Mouse (Mus musculus) heart, adult 2 months (tissue): ENCODE results near the gene 1700061G19Rik. TPM values are rescaled to one million over a fixed set of nuclear protein-coding genes. Genes with fewer than 3 reads are reported as not detected.

Experiments used
- DNase-seq, 2 experiments: peaks; one replicate each; pipeline ENCODE4 v3.0.0; 2021
- H3K27ac ChIP-seq: fragments of 200-600 bp; 2 replicates; pipeline ENCODE4 v1.8.1; 2022
- H3K27me3 ChIP-seq: fragments of 200-500 bp; 2 replicates; pipeline ENCODE4 v1.6.1; 2012; ENCODE audit warnings: mild to moderate bottlenecking, low read length, inconsistent platforms, mixed read lengths; ENCODE audit not compliant: control insufficient read depth, insufficient read depth
- H3K36me3 ChIP-seq: fragments of 200-500 bp; 2 replicates; pipeline ENCODE4 v1.6.1; 2012; ENCODE audit warnings: low read length, inconsistent platforms; ENCODE audit not compliant: control insufficient read depth, insufficient read depth
- H3K4me1 ChIP-seq: fragments of 200-500 bp; 2 replicates; pipeline ENCODE4 v1.6.1; 2011; ENCODE audit warnings: low read length; ENCODE audit not compliant: control insufficient read depth, insufficient read depth
- H3K4me3 ChIP-seq: fragments of 200-600 bp; 2 replicates; pipeline ENCODE4 v1.8.1; 2022
- H3K79me2 ChIP-seq: fragments of 200-500 bp; replicated peaks from 2 replicates; pipeline ENCODE4 v1.6.1; 2012; ENCODE audit warnings: mild to moderate bottlenecking, inconsistent platforms, low read length, moderate library complexity, mixed read lengths; ENCODE audit not compliant: control insufficient read depth, insufficient read depth
- H3K9ac ChIP-seq: fragments of 200-500 bp; 2 replicates; pipeline ENCODE4 v1.6.1; 2012; ENCODE audit warnings: low read depth, mild to moderate bottlenecking, control low read depth, inconsistent platforms, low read length, mixed read lengths
- CTCF ChIP-seq: fragments of 200-600 bp; IDR thresholded peaks from 2 replicates; pipeline ENCODE4 v1.8.1; 2022; ENCODE audit warnings: antibody characterized with exemption, mild to moderate bottlenecking, moderate library complexity
- EP300 ChIP-seq: fragments of 200-500 bp; IDR thresholded peaks from 2 replicates; pipeline ENCODE4 v1.6.1; 2011; ENCODE audit warnings: low read depth, low read length, control low read depth; ENCODE audit not compliant: insufficient read depth
- POLR2A ChIP-seq: fragments of 200-500 bp; IDR thresholded peaks from 2 replicates; pipeline ENCODE4 v1.6.1; 2011; ENCODE audit warnings: mild to moderate bottlenecking, low read depth, low read length, control low read depth; ENCODE audit not compliant: insufficient read depth
- WGBS: fragments of 180-500 bp; shearing (Covaris S2); methylation state at CpG from one replicate; pipeline ENCODE4 v1.1.7; 2018; 5-methylcytosine and 5-hydroxymethylcytosine counted together
- intact Hi-C: fragments of 180-260 bp; cut with DNase I; formaldehyde crosslinking; loops from one replicate; pipeline ENCODE4 v1.15.1; 2025
- polyA plus RNA-seq: library from polyadenylated mRNA; depleted of rRNA; stranded (reverse); fragments of >200 nt; gene quantifications from 2 replicates; pipeline ENCODE4 v1.2.3, GENCODE M21; 2012; rRNA removed
- total RNA-seq, 2 experiments: library from RNA; stranded (reverse); gene quantifications; 2 replicates each; pipeline ENCODE4 v1.2.3; 2021

1700061G19Rik gene
- total and polyA plus RNA-seq, 3 experiments: 0.04 TPM; not detected in 2

DNA sequence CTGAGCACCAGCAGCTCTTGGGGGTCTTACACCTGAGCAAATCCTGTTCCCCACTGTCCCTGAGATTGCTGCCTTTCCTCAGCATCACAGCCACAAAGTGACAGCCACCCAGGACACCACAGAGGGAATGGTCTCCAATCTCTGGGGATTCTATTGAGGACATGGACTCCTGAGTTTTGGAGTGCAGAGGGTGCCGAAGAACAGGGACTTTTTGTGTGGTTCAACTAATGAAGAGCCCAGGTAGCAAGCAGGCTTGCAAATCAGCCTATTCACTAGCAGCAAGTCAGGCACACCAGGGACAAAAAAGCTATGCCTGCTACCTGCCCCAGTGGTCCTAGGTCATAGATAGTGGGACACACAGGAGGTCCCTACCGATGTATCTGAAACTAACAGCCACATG lies 58.1 kb downstream of the 1700061G19Rik start:
- Histone ChIP-seq H3K4me3 (no peak overlapping the region), H3K4me1 (peaks cover 1% of the 10 kb centered on the region), H3K27ac (no peak overlapping the region), H3K27me3 (no peaks in the 10 kb centered on the region), H3K9ac (no peak overlapping the region), H3K79me2 (peaks cover 6% of the 10 kb centered on the region), H3K36me3 (no peaks in the 10 kb centered on the region)
- TF ChIP-seq CTCF (no peak), POLR2A (no peak)
- no peak for DNase-seq
- intact Hi-C loops: no loop called here
- 88% methylated on average over 2 of the region's 2 CpGs for WGBS

DNA sequence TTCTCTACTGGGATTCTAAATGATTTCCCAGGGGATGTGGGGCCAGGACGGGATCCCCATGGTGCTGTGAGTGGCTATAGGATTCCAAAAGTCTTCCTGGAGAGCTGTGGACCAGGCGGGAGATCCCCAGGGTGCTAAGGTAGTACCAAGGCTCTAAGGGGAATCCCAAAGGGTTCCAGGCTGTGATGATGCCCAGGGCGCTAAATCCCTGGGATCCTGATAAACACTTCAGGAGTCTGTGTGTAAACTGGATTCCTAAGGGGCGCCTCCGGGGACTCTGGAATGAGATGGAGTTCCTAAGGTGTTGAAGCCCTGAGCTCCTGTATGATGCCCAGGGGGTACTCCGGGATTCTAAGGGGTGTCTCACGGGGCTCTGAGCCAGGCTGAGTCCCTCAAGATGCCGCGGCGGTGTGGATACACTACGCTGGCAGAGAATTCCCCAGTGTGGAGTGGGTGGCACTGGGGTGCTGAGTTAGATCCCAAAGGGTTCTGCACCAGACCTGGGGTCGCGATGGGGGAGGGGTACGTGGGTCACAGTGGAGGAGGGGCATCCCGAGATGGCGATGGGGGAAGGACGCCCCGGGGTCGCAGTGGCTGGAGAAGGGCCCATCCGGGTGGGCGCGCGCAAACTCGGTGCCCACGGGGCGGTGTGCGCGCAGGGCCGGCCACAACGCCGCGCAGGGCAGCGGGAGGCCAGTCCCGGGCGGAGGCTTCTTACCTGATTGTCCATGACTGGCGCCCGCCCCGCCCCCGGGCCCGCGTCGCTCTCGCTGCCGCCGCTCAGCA lies 59.5 kb downstream of the 1700061G19Rik start:
- H3K9ac ChIP-seq: peak overlapping the region; percentile 98
- no peak for TF ChIP-seq POLR2A
- peaks cover 6% of the 10 kb centered on the region for H3K79me2 ChIP-seq
- H3K27ac ChIP-seq: peak overlapping the region; percentile 73
- intact Hi-C loops: loop anchor here (5.0 kb wide), 2 partner anchors 102 to 127 kb away; partner anchors contain the start of gene Rfx2
- 3% methylated on average over 34 of the region's 45 CpGs for WGBS
- peak overlapping the region; percentile 96 for H3K4me3 ChIP-seq
- no peaks in the 10 kb centered on the region; the same call in none of the 2 replicates for H3K4me1 ChIP-seq
- no peaks in the 10 kb centered on the region for H3K27me3 ChIP-seq
- H3K36me3 ChIP-seq: no peaks in the 10 kb centered on the region
- DNase-seq: no peak

DNA sequence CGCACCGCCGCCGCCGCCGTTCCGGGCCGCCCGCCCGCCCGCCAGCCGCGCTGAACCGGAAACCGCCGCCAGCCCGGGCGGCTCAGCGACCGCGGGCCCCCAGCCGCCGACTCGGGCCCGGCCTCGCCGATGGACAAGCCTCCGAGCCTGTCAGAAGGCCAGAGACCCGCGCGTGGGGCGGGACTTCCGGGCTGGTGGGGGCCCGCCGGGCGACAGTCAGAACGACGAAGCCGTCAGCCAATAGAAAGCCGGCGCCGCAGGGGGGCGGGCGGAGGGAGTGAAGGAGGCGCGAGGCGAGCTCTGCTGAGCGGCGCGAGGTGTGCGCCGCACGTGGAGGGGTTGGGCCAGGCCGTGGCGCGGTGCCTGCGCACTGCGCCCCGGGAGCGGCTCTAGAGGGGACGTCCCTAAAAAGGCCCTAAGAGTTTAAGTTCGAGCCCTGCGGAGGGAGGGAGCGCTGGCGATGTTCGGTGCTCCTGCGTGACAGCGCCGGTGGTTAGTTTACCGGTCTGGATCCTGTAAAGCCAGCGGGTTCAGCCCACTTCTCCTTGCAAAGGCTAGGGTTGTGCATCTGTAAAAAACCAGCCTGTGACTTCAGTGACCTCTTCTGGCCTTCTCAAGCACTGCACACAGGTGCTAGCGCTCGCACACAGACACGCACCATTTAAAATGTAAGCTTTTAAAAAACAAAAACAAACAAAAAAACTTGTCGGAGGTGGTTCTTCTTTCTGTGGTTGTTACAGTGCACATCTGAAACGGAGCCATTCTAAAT lies 60.3 kb downstream of the 1700061G19Rik start, which contains the start of gene Mllt1:
Gene Mllt1 (minus strand): TSS at position 53 of the 769 bp plus-strand sequence.
- TF ChIP-seq EP300: no peak
- TF ChIP-seq CTCF: peak; percentile 68
- no peak for TF ChIP-seq POLR2A

DNA sequence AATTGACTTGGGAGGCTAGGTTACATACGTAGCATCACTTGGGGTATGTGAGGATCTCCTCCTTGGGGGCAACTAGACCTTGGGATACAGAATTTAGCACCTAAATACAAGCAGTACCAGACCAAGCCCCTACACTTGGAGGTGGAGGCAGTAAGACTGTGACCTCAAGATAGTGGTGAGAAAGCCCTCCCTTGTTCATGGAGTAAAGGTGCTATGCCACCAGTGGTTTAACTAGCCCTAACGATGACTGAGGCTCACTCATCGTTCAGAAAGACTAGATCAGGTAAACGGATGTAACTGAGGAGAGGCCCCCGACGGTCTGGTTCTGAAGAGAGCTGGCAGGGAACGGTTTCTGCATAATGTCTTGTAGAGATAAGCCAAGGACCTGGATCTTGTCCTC lies 61.5 kb downstream of the 1700061G19Rik start:
- Histone ChIP-seq H3K27ac (no peak overlapping the region), H3K9ac (no peak overlapping the region), H3K4me1 (no peaks in the 10 kb centered on the region; the same call in none of the 2 replicates), H3K27me3 (no peaks in the 10 kb centered on the region), H3K36me3 (no peaks in the 10 kb centered on the region), H3K4me3 (no peak overlapping the region), H3K79me2 (peaks cover 3% of the 10 kb centered on the region)
- TF ChIP-seq CTCF: no peak
- TF ChIP-seq EP300: no peak
- no peak for TF ChIP-seq POLR2A
- 92% methylated on average over 7 of the region's 7 CpGs for WGBS
- DNase-seq: no peak
- intact Hi-C loops: loop anchor here (1.0 to 5.0 kb wide), 3 partner anchors 38 to 129 kb away; partner anchors contain the start of gene Rfx2

More for the DNA sequence above, 60.3 kb downstream of the 1700061G19Rik start, which contains the start of gene Mllt1:
- H3K9ac ChIP-seq: peak within 1 kb of the TSS; percentile 98
- 5% methylated on average over 69 of the region's 76 CpGs for WGBS
- no peaks in the 10 kb centered on the region for H3K36me3 ChIP-seq
- peak within 1 kb of the TSS; percentile 96 for H3K4me3 ChIP-seq
- peak within 1 kb of the TSS; percentile 73 for H3K27ac ChIP-seq
- no peaks in the 10 kb centered on the region; the same call in none of the 2 replicates for H3K4me1 ChIP-seq
- peak; percentile 99 to 100 for DNase-seq
- no peaks in the 10 kb centered on the region for H3K27me3 ChIP-seq
- intact Hi-C loops: loop anchor here (1.0 to 5.0 kb wide), 3 partner anchors 37 to 128 kb away; partner anchors contain the start of gene Rfx2
- H3K79me2 ChIP-seq: peaks cover 6% of the 10 kb centered on the region

Other genes with a start within 250 kb of the 1700061G19Rik start
- gene Lonp1, start 248.6 kb upstream of the 1700061G19Rik start, total RNA-seq: 100 to 1,000 TPM; 113 to 131 TPM
- 95.9 and 116 TPM in 2 replicates for gene Lonp1, start 248.6 kb upstream of the 1700061G19Rik start, polyA plus RNA-seq
- not detected for gene Catsperd, start 247.3 kb upstream of the 1700061G19Rik start, total RNA-seq
- 0.23 and 0.44 TPM in 2 replicates for gene Catsperd, start 247.3 kb upstream of the 1700061G19Rik start, polyA plus RNA-seq
- gene Ranbp3, start 202.2 kb upstream of the 1700061G19Rik start, total RNA-seq: 10 to 100 TPM; 37.6 to 37.7 TPM
- gene Ranbp3, start 202.2 kb upstream of the 1700061G19Rik start, polyA plus RNA-seq: 40.6 and 44.5 TPM in 2 replicates
- gene Ndufa11, start 157.7 kb upstream of the 1700061G19Rik start, total RNA-seq: 100 to 1,000 TPM; 748 to 906 TPM
- 1,680 and 1,786 TPM in 2 replicates for gene Ndufa11, start 157.7 kb upstream of the 1700061G19Rik start, polyA plus RNA-seq
- 1 to 10 TPM; 3.0 to 4.7 TPM for gene Vmac, start 157.5 kb upstream of the 1700061G19Rik start, total RNA-seq
- gene Vmac, start 157.5 kb upstream of the 1700061G19Rik start, polyA plus RNA-seq: 8.3 and 9.9 TPM in 2 replicates
- 10 to 100 TPM; 24.4 to 26.8 TPM for gene Nrtn, start 117.9 kb upstream of the 1700061G19Rik start, total RNA-seq
- 26.2 and 49.3 TPM in 2 replicates for gene Nrtn, start 117.9 kb upstream of the 1700061G19Rik start, polyA plus RNA-seq
- 10 to 100 TPM; 17.7 to 19.4 TPM for gene Dus3l, start 110.7 kb upstream of the 1700061G19Rik start, total RNA-seq
- gene Dus3l, start 110.7 kb upstream of the 1700061G19Rik start, polyA plus RNA-seq: 36.2 and 38.7 TPM in 2 replicates
- under 1 TPM; 0.11 to 0.29 TPM for gene Prr22, start 105.2 kb upstream of the 1700061G19Rik start, total RNA-seq
- 1.2 and 2.0 TPM in 2 replicates for gene Prr22, start 105.2 kb upstream of the 1700061G19Rik start, polyA plus RNA-seq
- 1 to 10 TPM; 2.8 to 3.0 TPM for gene Rfx2, start 44.5 kb upstream of the 1700061G19Rik start, total RNA-seq
- gene Rfx2, start 44.5 kb upstream of the 1700061G19Rik start, polyA plus RNA-seq: 5.1 and 6.0 TPM in 2 replicates
- not detected for gene Acsbg2, start 1.0 kb upstream of the 1700061G19Rik start, total RNA-seq
- gene Acsbg2, start 1.0 kb upstream of the 1700061G19Rik start, polyA plus RNA-seq: 0.04 and 0.09 TPM in 2 replicates
- 10 to 100 TPM; 25.3 to 27.2 TPM for gene Mllt1, start 59.9 kb downstream of the 1700061G19Rik start, total RNA-seq
- 27.2 and 31.4 TPM in 2 replicates for gene Mllt1, start 59.9 kb downstream of the 1700061G19Rik start, polyA plus RNA-seq
- not detected for gene Acer1, start 106.6 kb downstream of the 1700061G19Rik start, total RNA-seq
- not detected in 2 replicates for gene Acer1, start 106.6 kb downstream of the 1700061G19Rik start, polyA plus RNA-seq
- gene Clpp, start 114.8 kb downstream of the 1700061G19Rik start, total RNA-seq: 10 to 100 TPM; 72.1 to 84.9 TPM
- 150 and 155 TPM in 2 replicates for gene Clpp, start 114.8 kb downstream of the 1700061G19Rik start, polyA plus RNA-seq
- 10 to 100 TPM; 65.3 to 72.8 TPM for gene Alkbh7, start 121.9 kb downstream of the 1700061G19Rik start, total RNA-seq
- gene Alkbh7, start 121.9 kb downstream of the 1700061G19Rik start, polyA plus RNA-seq: 74.5 and 90.8 TPM in 2 replicates
- not detected for gene Pspn, start 124.5 kb downstream of the 1700061G19Rik start, total RNA-seq
- not detected in 2 replicates for gene Pspn, start 124.5 kb downstream of the 1700061G19Rik start, polyA plus RNA-seq
- 10 to 100 TPM; 20.7 TPM for gene Gtf2f1, start 135.8 kb downstream of the 1700061G19Rik start, total RNA-seq
- gene Gtf2f1, start 135.8 kb downstream of the 1700061G19Rik start, polyA plus RNA-seq: 12.3 and 14.3 TPM in 2 replicates
- under 1 TPM in 1 of 2 experiments, not detected in 1; 0.18 TPM for gene Gm17949, start 136.0 kb downstream of the 1700061G19Rik start, total RNA-seq
- not detected in 2 replicates for gene Gm17949, start 136.0 kb downstream of the 1700061G19Rik start, polyA plus RNA-seq
- gene Khsrp, start 156.0 kb downstream of the 1700061G19Rik start, total RNA-seq: 10 to 100 TPM; 42.6 to 44.5 TPM
- 35.7 and 36.5 TPM in 2 replicates for gene Khsrp, start 156.0 kb downstream of the 1700061G19Rik start, polyA plus RNA-seq
- gene Slc25a41, start 166.2 kb downstream of the 1700061G19Rik start, total RNA-seq: not detected
- gene Slc25a41, start 166.2 kb downstream of the 1700061G19Rik start, polyA plus RNA-seq: 0.18 TPM in 1 of 2 replicates, not detected in the other
- gene Crb3, start 183.6 kb downstream of the 1700061G19Rik start, total RNA-seq: not detected
- 0.26 and 1.2 TPM in 2 replicates for gene Crb3, start 183.6 kb downstream of the 1700061G19Rik start, polyA plus RNA-seq
- gene Slc25a23, start 184.4 kb downstream of the 1700061G19Rik start, total RNA-seq: 10 to 100 TPM; 63.5 to 70.9 TPM
- 67.5 and 72.4 TPM in 2 replicates for gene Slc25a23, start 184.4 kb downstream of the 1700061G19Rik start, polyA plus RNA-seq
- gene Dennd1c, start 203.0 kb downstream of the 1700061G19Rik start, total RNA-seq: 1 to 10 TPM; 1.1 to 2.0 TPM
- gene Dennd1c, start 203.0 kb downstream of the 1700061G19Rik start, polyA plus RNA-seq: 5.1 and 6.0 TPM in 2 replicates
- gene Tubb4a, start 212.3 kb downstream of the 1700061G19Rik start, total RNA-seq: 1 to 10 TPM; 1.5 to 2.7 TPM
- gene Tubb4a, start 212.3 kb downstream of the 1700061G19Rik start, polyA plus RNA-seq: 4.0 and 6.1 TPM in 2 replicates
- gene Tnfsf9, start 229.8 kb downstream of the 1700061G19Rik start, total RNA-seq: under 1 TPM; 0.26 to 0.80 TPM
- gene Tnfsf9, start 229.8 kb downstream of the 1700061G19Rik start, polyA plus RNA-seq: 0.67 and 1.2 TPM in 2 replicates